Mouse (Mus musculus): ENCODE measurements around the gene Coro7. TPM values are rescaled to one million over a fixed set of nuclear protein-coding genes. Genes with fewer than 3 reads are reported as not detected.

The Coro7 gene
- polyA plus RNA-seq, 1 experiment from 2014 or later: 12.4 TPM

GRCm38 (mm10) chr16:4596836-4597235 lies 82.7 kb downstream of the Coro7 start:
- H3K4me2 ChIP-seq: peak overlapping the region; percentile 98
- 71% methylated on average over 2 of the region's 2 CpGs for WGBS (ENCODE audit: insufficient replicate concordance)
- H3K9ac ChIP-seq (ENCODE audit: low read depth, low read length): peak overlapping the region; percentile 16; the same call in 1 of the 2 replicates
- ATAC-seq (replicated peaks; ENCODE audit: insufficient number of reproducible peaks, low FRiP score, low TSS enrichment): no peak
- no peaks in the 10 kb centered on the region for H3K27me3 ChIP-seq (ENCODE audit: control insufficient read depth, insufficient read depth, low read length)
- no peak overlapping the region for H3K27ac ChIP-seq (ENCODE audit: low read depth, low read length)
- no peaks in the 10 kb centered on the region for H3K36me3 ChIP-seq (ENCODE audit: control insufficient read depth, insufficient read depth, low read length)
- peaks cover 79% of the 10 kb centered on the region for H3K4me1 ChIP-seq (ENCODE audit: control insufficient read depth, insufficient read depth, low read length)
- no peaks in the 10 kb centered on the region for H3K9me3 ChIP-seq (replicated peaks; ENCODE audit: control insufficient read depth, low read length)
- no peak overlapping the region; the same call in 1 of the 2 replicates for H3K4me3 ChIP-seq (ENCODE audit: low read depth, low read length)

- peaks cover 73% of the 10 kb centered on the region for H3K4me1 ChIP-seq (ENCODE audit: control insufficient read depth, insufficient read depth, low read length)
- H3K27me3 ChIP-seq (ENCODE audit: control insufficient read depth, insufficient read depth, low read length): no peaks in the 10 kb centered on the region
- no peaks in the 10 kb centered on the region for H3K9me3 ChIP-seq (replicated peaks; ENCODE audit: control insufficient read depth, low read length)
- H3K9ac ChIP-seq (ENCODE audit: low read depth, low read length): peak overlapping the region; percentile 95
- 17% methylated on average over 3 of the region's 3 CpGs for WGBS (ENCODE audit: insufficient replicate concordance)
- peak overlapping the region; percentile 98 for H3K4me2 ChIP-seq
- ATAC-seq (replicated peaks; ENCODE audit: insufficient number of reproducible peaks, low FRiP score, low TSS enrichment): no peak
- H3K27ac ChIP-seq (ENCODE audit: low read depth, low read length): peak overlapping the region; percentile 95
- H3K36me3 ChIP-seq (ENCODE audit: control insufficient read depth, insufficient read depth, low read length): no peaks in the 10 kb centered on the region
- peak overlapping the region; percentile 91 for H3K4me3 ChIP-seq (ENCODE audit: low read depth, low read length)
These were observed 83.3 kb downstream of the Coro7 start for GRCm38 (mm10) chr16:4596141-4596728.

- Histone ChIP-seq H3K4me1 (ENCODE audit: control insufficient read depth, insufficient read depth, low read length) (peaks cover 67% of the 10 kb centered on the region), H3K4me2 (peak overlapping the region; percentile 98), H3K27ac (ENCODE audit: low read depth, low read length) (peak overlapping the region; percentile 95), H3K9me3 (replicated peaks; ENCODE audit: control insufficient read depth, low read length) (no peaks in the 10 kb centered on the region), H3K9ac (ENCODE audit: low read depth, low read length) (peak overlapping the region; percentile 95), H3K36me3 (ENCODE audit: control insufficient read depth, insufficient read depth, low read length) (peaks cover 2% of the 10 kb centered on the region), H3K27me3 (ENCODE audit: control insufficient read depth, insufficient read depth, low read length) (no peaks in the 10 kb centered on the region), H3K4me3 (ENCODE audit: low read depth, low read length) (peak overlapping the region; percentile 91)
- 8% methylated on average over 5 of the region's 5 CpGs for WGBS (ENCODE audit: insufficient replicate concordance)
- 0 out of 2 replicates have a peak, but pooled peaks have one; percentile 17 for ATAC-seq (replicated peaks; ENCODE audit: insufficient number of reproducible peaks, low FRiP score, low TSS enrichment)
These were observed 84.0 kb downstream of the Coro7 start for GRCm38 (mm10) chr16:4595527-4595963.

GRCm38 (mm10) chr16:4594814-4595526 lies 84.6 kb downstream of the Coro7 start:
- Histone ChIP-seq H3K4me3 (ENCODE audit: low read depth, low read length) (peak overlapping the region; percentile 91), H3K9me3 (replicated peaks; ENCODE audit: control insufficient read depth, low read length) (no peaks in the 10 kb centered on the region), H3K27ac (ENCODE audit: low read depth, low read length) (peak overlapping the region; percentile 95), H3K36me3 (ENCODE audit: control insufficient read depth, insufficient read depth, low read length) (peaks cover 5% of the 10 kb centered on the region), H3K4me2 (peak overlapping the region; percentile 98), H3K4me1 (ENCODE audit: control insufficient read depth, insufficient read depth, low read length) (peaks cover 61% of the 10 kb centered on the region), H3K27me3 (ENCODE audit: control insufficient read depth, insufficient read depth, low read length) (no peaks in the 10 kb centered on the region), H3K9ac (ENCODE audit: low read depth, low read length) (peak overlapping the region; percentile 95)
- 1% methylated on average over 36 of the region's 52 CpGs for WGBS (ENCODE audit: insufficient replicate concordance)
- peak; percentile 3; the same call in 1 of the 2 replicates for ATAC-seq (replicated peaks; ENCODE audit: insufficient number of reproducible peaks, low FRiP score, low TSS enrichment)

- peak within 1 kb of the TSS; percentile 91 for H3K4me3 ChIP-seq (ENCODE audit: low read depth, low read length)
- 2% methylated on average over 25 of the region's 74 CpGs for WGBS (ENCODE audit: insufficient replicate concordance)
- peaks cover 55% of the 10 kb centered on the region for H3K4me1 ChIP-seq (ENCODE audit: control insufficient read depth, insufficient read depth, low read length)
These were observed 85.4 kb downstream of the Coro7 start, which contains the start of gene Glis2 for GRCm38 (mm10) chr16:4593971-4594813. Gene Glis2 (plus strand): TSS chr16:4594713.

GRCm38 (mm10) chr16:4592909-4593875 lies 86.4 kb downstream of the Coro7 start:
- peak overlapping the region; percentile 98 for H3K4me2 ChIP-seq
- peak overlapping the region; percentile 91 for H3K4me3 ChIP-seq (ENCODE audit: low read depth, low read length)
- no peak for ATAC-seq (replicated peaks; ENCODE audit: insufficient number of reproducible peaks, low FRiP score, low TSS enrichment)
- H3K9ac ChIP-seq (ENCODE audit: low read depth, low read length): peak overlapping the region; percentile 95
- peaks cover 5% of the 10 kb centered on the region for H3K36me3 ChIP-seq (ENCODE audit: control insufficient read depth, insufficient read depth, low read length)
- WGBS (ENCODE audit: insufficient replicate concordance): 15% methylated on average over 32 of the region's 32 CpGs
- no peaks in the 10 kb centered on the region for H3K9me3 ChIP-seq (replicated peaks; ENCODE audit: control insufficient read depth, low read length)
- H3K4me1 ChIP-seq (ENCODE audit: control insufficient read depth, insufficient read depth, low read length): peaks cover 45% of the 10 kb centered on the region
- H3K27ac ChIP-seq (ENCODE audit: low read depth, low read length): peak overlapping the region; percentile 95
- H3K27me3 ChIP-seq (ENCODE audit: control insufficient read depth, insufficient read depth, low read length): no peaks in the 10 kb centered on the region

More at GRCm38 (mm10) chr16:4593971-4594813, 85.4 kb downstream of the Coro7 start, which contains the start of gene Glis2:
- Histone ChIP-seq H3K9ac (ENCODE audit: low read depth, low read length) (peak within 1 kb of the TSS; percentile 95), H3K36me3 (ENCODE audit: control insufficient read depth, insufficient read depth, low read length) (peaks cover 5% of the 10 kb centered on the region), H3K9me3 (replicated peaks; ENCODE audit: control insufficient read depth, low read length) (no peaks in the 10 kb centered on the region), H3K27me3 (ENCODE audit: control insufficient read depth, insufficient read depth, low read length) (no peaks in the 10 kb centered on the region), H3K27ac (ENCODE audit: low read depth, low read length) (peak within 1 kb of the TSS; percentile 95), H3K4me2 (peak within 1 kb of the TSS; percentile 98)
- ATAC-seq (replicated peaks; ENCODE audit: insufficient number of reproducible peaks, low FRiP score, low TSS enrichment): peak; percentile 82

- no peak for ATAC-seq (replicated peaks; ENCODE audit: insufficient number of reproducible peaks, low FRiP score, low TSS enrichment)
- H3K27ac ChIP-seq (ENCODE audit: low read depth, low read length): no peak overlapping the region
- H3K27me3 ChIP-seq (ENCODE audit: control insufficient read depth, insufficient read depth, low read length): no peaks in the 10 kb centered on the region
- H3K4me2 ChIP-seq: no peak overlapping the region
- peaks cover 5% of the 10 kb centered on the region for H3K36me3 ChIP-seq (ENCODE audit: control insufficient read depth, insufficient read depth, low read length)
- no peak overlapping the region for H3K4me3 ChIP-seq (ENCODE audit: low read depth, low read length)
- H3K9me3 ChIP-seq (replicated peaks; ENCODE audit: control insufficient read depth, low read length): no peaks in the 10 kb centered on the region
- H3K9ac ChIP-seq (ENCODE audit: low read depth, low read length): no peak overlapping the region
- WGBS (ENCODE audit: insufficient replicate concordance): 94% methylated on average over 9 of the region's 9 CpGs
- peaks cover 35% of the 10 kb centered on the region for H3K4me1 ChIP-seq (ENCODE audit: control insufficient read depth, insufficient read depth, low read length)
These were observed 89.3 kb downstream of the Coro7 start for GRCm38 (mm10) chr16:4590236-4590635.

Data from heart, embryonic 11.5 days (tissue).